Mouse (Mus musculus) heart, embryonic 15.5 days (tissue): ENCODE results near the gene Kif22. TPM values are rescaled to one million over a fixed set of nuclear protein-coding genes. Genes with fewer than 3 reads are reported as not detected.
A peak's percentile ranks its signal among the peaks of the same experiment; 100 is the strongest.

ENCODE experiments used
- ATAC-seq: fragments of 200-750 bp; cut with Nextera tagmentation; replicated peaks from 2 replicates; pipeline ENCODE4 v1.8.0; 2017; ENCODE audit warnings: low read depth, moderate TSS enrichment; ENCODE audit not compliant: insufficient number of reproducible peaks, insufficient read depth, low FRiP score
- H3K27ac ChIP-seq: fragments of 300-500 bp; sonication (generic); 2 replicates; pipeline ENCODE4 v1.5.1; 2015; ENCODE audit warnings: mild to moderate bottlenecking, inconsistent platforms
- H3K27me3 ChIP-seq: fragments of 300-500 bp; sonication (generic); 2 replicates; pipeline ENCODE4 v1.6.1; 2015; ENCODE audit warnings: inconsistent platforms
- H3K36me3 ChIP-seq: fragments of 300-500 bp; sonication (generic); 2 replicates; pipeline ENCODE4 v1.6.1; 2015; ENCODE audit warnings: mild to moderate bottlenecking, inconsistent platforms
- H3K4me1 ChIP-seq: fragments of 300-500 bp; sonication (generic); replicated peaks from 2 replicates; pipeline ENCODE4 v1.6.1; 2015; ENCODE audit warnings: inconsistent platforms
- H3K4me2 ChIP-seq: fragments of 300-500 bp; sonication (generic); 2 replicates; pipeline ENCODE4 v1.6.1; 2015; ENCODE audit warnings: inconsistent platforms, mild to moderate bottlenecking, moderate library complexity
- H3K4me3 ChIP-seq: fragments of 300-500 bp; sonication (generic); 2 replicates; pipeline ENCODE4 v1.5.1; 2015; ENCODE audit warnings: mild to moderate bottlenecking, inconsistent platforms
- H3K9ac ChIP-seq: fragments of 300-500 bp; sonication (generic); 2 replicates; pipeline ENCODE4 v1.6.1; 2015; ENCODE audit warnings: mild to moderate bottlenecking, inconsistent platforms
- H3K9me3 ChIP-seq: fragments of 300-500 bp; sonication (generic); replicated peaks from 2 replicates; pipeline ENCODE4 v1.6.1; 2016; ENCODE audit warnings: inconsistent platforms
- WGBS: fragments of 180-500 bp; shearing (Covaris S2); methylation state at CpG from one replicate; pipeline ENCODE4 v1.1.7; 2015; ENCODE audit warnings: mixed read lengths; 5-methylcytosine and 5-hydroxymethylcytosine counted together
- polyA plus RNA-seq: library from polyadenylated mRNA; unstranded; fragments of >200 nt; fragmentation: Nextera tagmentation; extraction: Ambion mirVana; gene quantifications from 2 replicates; pipeline ENCODE4 v1.2.1, GENCODE M21; 2015

Gene Kif22
- polyA plus RNA-seq, 1 experiment from 2014 or later = 67.5 TPM

GRCm38 (mm10) chr7:127027885-127028284 lies 14.4 kb downstream of the Kif22 start:
- no peaks in the 10 kb centered on the region for H3K27me3 ChIP-seq
- H3K4me1 ChIP-seq = peaks cover 31% of the 10 kb centered on the region
- 64% methylated on average over 8 of the region's 8 CpGs for WGBS
- peaks cover 47% of the 10 kb centered on the region for H3K36me3 ChIP-seq
- peak overlapping the region; percentile 94 for H3K4me2 ChIP-seq
- no peak for ATAC-seq
- H3K9ac ChIP-seq = peak overlapping the region; percentile 53
- no peaks in the 10 kb centered on the region for H3K9me3 ChIP-seq
- peak overlapping the region; percentile 99 for H3K27ac ChIP-seq
- H3K4me3 ChIP-seq = peak overlapping the region; percentile 93

DNA sequence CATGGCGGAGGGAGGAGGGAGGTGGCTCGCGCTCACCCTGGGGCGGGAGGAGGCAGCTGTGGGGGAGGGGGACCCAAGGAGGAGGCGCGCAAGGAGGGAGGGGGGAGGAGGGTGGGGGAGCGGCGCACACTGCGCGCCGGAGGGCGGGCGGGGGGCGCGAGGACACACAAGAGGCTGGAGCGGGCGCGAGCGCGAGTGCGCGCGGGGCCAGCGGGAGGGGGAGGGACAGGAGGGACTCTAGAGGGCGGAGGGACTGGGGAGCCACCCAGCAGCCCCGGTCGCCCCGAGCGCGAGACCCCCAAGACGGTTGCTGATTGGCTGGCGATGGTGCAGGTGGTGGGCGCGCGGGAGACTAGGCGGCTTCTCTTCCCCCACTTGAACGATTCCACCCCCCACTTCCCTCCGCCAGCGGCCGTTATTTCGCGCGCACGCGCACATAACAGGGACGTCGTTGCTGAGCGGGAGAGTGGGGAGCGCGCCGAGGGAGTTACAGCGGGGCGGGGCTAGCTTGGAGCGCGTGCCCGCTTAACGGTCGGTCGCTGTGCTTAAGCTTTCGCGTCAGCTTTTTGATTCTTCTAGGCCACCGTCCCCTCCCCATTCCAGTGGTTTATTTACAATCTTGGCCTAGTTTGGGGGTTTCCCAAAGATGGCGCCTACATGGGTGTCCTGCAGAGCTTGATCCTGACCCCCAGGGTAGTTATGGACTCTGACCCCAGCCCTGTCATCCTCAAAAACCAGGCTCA lies 15.1 kb downstream of the Kif22 start, which contains the start of gene Maz:
TSS of gene Maz (minus strand) at position 54 of the 743 bp plus-strand sequence.
- ATAC-seq = peak; percentile 91
- H3K4me1 ChIP-seq = peaks cover 38% of the 10 kb centered on the region
- peak within 1 kb of the TSS; percentile 99 for H3K27ac ChIP-seq
- H3K9me3 ChIP-seq = no peaks in the 10 kb centered on the region
- peak within 1 kb of the TSS; percentile 93 for H3K4me3 ChIP-seq
- 1% methylated on average over 31 of the region's 63 CpGs for WGBS
- H3K27me3 ChIP-seq = no peaks in the 10 kb centered on the region
- peaks cover 47% of the 10 kb centered on the region for H3K36me3 ChIP-seq
- peak within 1 kb of the TSS; percentile 94 for H3K4me2 ChIP-seq
- H3K9ac ChIP-seq = peak within 1 kb of the TSS; percentile 99

- peak; percentile 5 for ATAC-seq
- Histone ChIP-seq H3K4me1 (peaks cover 43% of the 10 kb centered on the region), H3K4me3 (peak overlapping the region; percentile 93), H3K9me3 (no peaks in the 10 kb centered on the region), H3K27ac (peak overlapping the region; percentile 99), H3K4me2 (peak overlapping the region; percentile 94), H3K27me3 (no peaks in the 10 kb centered on the region), H3K36me3 (peaks cover 43% of the 10 kb centered on the region), H3K9ac (peak overlapping the region; percentile 99)
- WGBS = 2% methylated on average over 10 of the region's 48 CpGs
Observed at GRCm38 (mm10) chr7:127026616-127026983, 15.7 kb downstream of the Kif22 start.

GRCm38 (mm10) chr7:127026161-127026600 lies 16.1 kb downstream of the Kif22 start:
- WGBS = under 1% methylated on average over 39 of the region's 48 CpGs
- Histone ChIP-seq H3K4me2 (peak overlapping the region; percentile 94), H3K4me3 (peak overlapping the region; percentile 93), H3K4me1 (peaks cover 47% of the 10 kb centered on the region), H3K9me3 (no peaks in the 10 kb centered on the region), H3K36me3 (peaks cover 38% of the 10 kb centered on the region), H3K27ac (peak overlapping the region; percentile 99), H3K9ac (peak overlapping the region; percentile 99), H3K27me3 (no peaks in the 10 kb centered on the region)
- ATAC-seq = peak; percentile 14

- H3K4me1 ChIP-seq = peaks cover 53% of the 10 kb centered on the region
- H3K4me2 ChIP-seq = peak overlapping the region; percentile 94
- H3K36me3 ChIP-seq = peaks cover 35% of the 10 kb centered on the region
- under 1% methylated on average over 44 of the region's 65 CpGs for WGBS
- peak overlapping the region; percentile 99 for H3K9ac ChIP-seq
- H3K27me3 ChIP-seq = no peaks in the 10 kb centered on the region
- peak overlapping the region; percentile 93 for H3K4me3 ChIP-seq
- H3K27ac ChIP-seq = peak overlapping the region; percentile 99
- H3K9me3 ChIP-seq = no peaks in the 10 kb centered on the region
- ATAC-seq = no peak
Observed at GRCm38 (mm10) chr7:127025556-127026160, 16.6 kb downstream of the Kif22 start.

- Histone ChIP-seq H3K36me3 (peaks cover 29% of the 10 kb centered on the region), H3K9ac (peak overlapping the region; percentile 99), H3K4me3 (peak overlapping the region; percentile 93), H3K4me1 (peaks cover 60% of the 10 kb centered on the region), H3K4me2 (peak overlapping the region; percentile 94), H3K27ac (peak overlapping the region; percentile 99), H3K27me3 (no peaks in the 10 kb centered on the region), H3K9me3 (no peaks in the 10 kb centered on the region)
- ATAC-seq = peak; percentile 7; the same call in 1 of the 2 replicates
- 1% methylated on average over 30 of the region's 30 CpGs for WGBS
Observed at GRCm38 (mm10) chr7:127024755-127025555, 17.3 kb downstream of the Kif22 start.

DNA sequence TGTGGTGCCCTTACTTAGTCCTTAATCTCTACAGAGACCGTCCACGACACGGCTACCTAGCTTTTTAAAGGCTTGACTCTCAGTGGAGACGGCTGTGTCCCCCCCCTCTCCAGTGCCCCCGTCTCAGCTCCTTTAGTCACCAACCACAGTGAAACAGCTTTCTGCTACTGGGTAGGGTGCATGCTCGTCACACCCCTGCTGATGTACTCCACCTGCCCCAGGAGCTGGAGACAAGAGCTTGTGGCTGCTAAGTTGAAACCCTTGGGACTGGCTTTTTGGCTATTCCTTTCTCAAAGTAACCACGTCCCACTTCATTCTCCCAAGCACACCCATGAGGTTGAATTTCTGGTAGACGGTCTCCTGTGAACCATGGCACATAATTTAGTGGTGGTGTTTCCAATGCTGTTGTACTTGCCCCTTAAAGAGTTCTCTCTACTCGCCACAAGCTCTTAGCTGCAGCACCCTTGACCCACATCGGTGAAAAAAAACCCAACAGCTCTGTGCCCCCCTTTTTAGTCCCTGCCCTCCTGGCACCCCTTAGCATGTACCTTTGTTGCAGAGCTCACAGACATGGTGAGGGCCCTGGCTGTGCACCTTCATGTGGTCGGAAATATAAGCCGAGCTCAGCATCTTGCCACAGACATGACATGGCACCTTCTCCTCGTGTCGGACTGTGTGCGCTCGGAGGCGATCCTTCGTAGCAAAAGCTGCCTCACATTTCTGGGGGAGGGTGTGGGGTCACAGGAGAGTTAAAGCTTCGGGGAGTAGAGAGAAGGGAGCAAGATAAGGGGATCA lies 18.2 kb downstream of the Kif22 start:
- WGBS = 19% methylated on average over 19 of the region's 19 CpGs
- Histone ChIP-seq H3K4me2 (peak overlapping the region; percentile 94), H3K27me3 (no peaks in the 10 kb centered on the region), H3K4me1 (peaks cover 67% of the 10 kb centered on the region), H3K9ac (peak overlapping the region; percentile 99), H3K27ac (peak overlapping the region; percentile 99), H3K4me3 (peak overlapping the region; percentile 93), H3K36me3 (peaks cover 24% of the 10 kb centered on the region), H3K9me3 (no peaks in the 10 kb centered on the region)
- ATAC-seq = no peak

GRCm38 (mm10) chr7:127023272-127023691 lies 19.0 kb downstream of the Kif22 start:
- Histone ChIP-seq H3K27me3 (no peaks in the 10 kb centered on the region), H3K9ac (peak overlapping the region; percentile 99), H3K4me1 (peaks cover 67% of the 10 kb centered on the region), H3K36me3 (peaks cover 20% of the 10 kb centered on the region), H3K9me3 (no peaks in the 10 kb centered on the region), H3K4me2 (peak overlapping the region; percentile 94), H3K4me3 (peak overlapping the region; percentile 93), H3K27ac (peak overlapping the region; percentile 48; the same call in 1 of the 2 replicates)
- no peak for ATAC-seq
- 75% methylated on average over 13 of the region's 13 CpGs for WGBS

- Histone ChIP-seq H3K27me3 (no peaks in the 10 kb centered on the region), H3K36me3 (peaks cover 20% of the 10 kb centered on the region), H3K4me1 (peaks cover 64% of the 10 kb centered on the region), H3K9ac (peak overlapping the region; percentile 99; the same call in 1 of the 2 replicates), H3K27ac (peak overlapping the region; percentile 48; the same call in 1 of the 2 replicates), H3K4me2 (peak overlapping the region; percentile 94), H3K9me3 (no peaks in the 10 kb centered on the region), H3K4me3 (peak overlapping the region; percentile 93)
- no peak for ATAC-seq
- 84% methylated on average over 7 of the region's 7 CpGs for WGBS
Observed at GRCm38 (mm10) chr7:127022528-127023271, 19.6 kb downstream of the Kif22 start.
